Mouse (Mus musculus): ENCODE measurements around the gene Acta1.

Acta1 gene

GRCm38 (mm10) chr8:123894502-123895097 lies at the start of gene Acta1:
TSS of gene Acta1 (minus strand) at chr8:123894751.
- DNase-seq (ENCODE audit: low spot score) = no peak

GRCm38 (mm10) chr8:123929026-123929425 lies 34.5 kb upstream of the Acta1 start:
- DNase-seq (ENCODE audit: low spot score) = no peak

- no peak for DNase-seq (ENCODE audit: low spot score)
Observed at GRCm38 (mm10) chr8:123925671-123926070, 31.1 kb upstream of the Acta1 start.

GRCm38 (mm10) chr8:123924719-123925118 lies 30.2 kb upstream of the Acta1 start:
- peak; percentile 63 for DNase-seq (ENCODE audit: low spot score)

GRCm38 (mm10) chr8:123914635-123915034 lies 20.1 kb upstream of the Acta1 start:
- no peak for DNase-seq (ENCODE audit: low spot score)

- no peak for DNase-seq (ENCODE audit: low spot score)
Observed at GRCm38 (mm10) chr8:123912265-123912664, 17.7 kb upstream of the Acta1 start.

- no peak for DNase-seq (ENCODE audit: low spot score)
Observed at GRCm38 (mm10) chr8:123907604-123908003, 13.1 kb upstream of the Acta1 start.

GRCm38 (mm10) chr8:123902653-123903052 lies 8.1 kb upstream of the Acta1 start:
- DNase-seq (ENCODE audit: low spot score) = no peak

- no peak for DNase-seq (ENCODE audit: low spot score)
Observed at GRCm38 (mm10) chr8:123899366-123899765, 4.8 kb upstream of the Acta1 start.

- DNase-seq (ENCODE audit: low spot score) = no peak
Observed at GRCm38 (mm10) chr8:123898576-123898975, 4.0 kb upstream of the Acta1 start.

- no peak for DNase-seq (ENCODE audit: low spot score)
Observed at GRCm38 (mm10) chr8:123896774-123897173, 2.2 kb upstream of the Acta1 start.

GRCm38 (mm10) chr8:123896366-123896761 lies 1.8 kb upstream of the Acta1 start:
- no peak for DNase-seq (ENCODE audit: low spot score)

GRCm38 (mm10) chr8:123895680-123896365 lies 1.3 kb upstream of the Acta1 start:
- no peak for DNase-seq (ENCODE audit: low spot score)

GRCm38 (mm10) chr8:123895230-123895629 lies 679 bp upstream of the Acta1 start:
- no peak for DNase-seq (ENCODE audit: low spot score)

- no peak for DNase-seq (ENCODE audit: low spot score)
Observed at GRCm38 (mm10) chr8:123893413-123893812, 1.1 kb downstream of the Acta1 start.

GRCm38 (mm10) chr8:123892586-123893155 lies 1.9 kb downstream of the Acta1 start:
- DNase-seq (ENCODE audit: low spot score) = no peak

- no peak for DNase-seq (ENCODE audit: low spot score)
Observed at GRCm38 (mm10) chr8:123891883-123892585, 2.5 kb downstream of the Acta1 start.

GRCm38 (mm10) chr8:123891271-123891670 lies 3.3 kb downstream of the Acta1 start:
- no peak for DNase-seq (ENCODE audit: low spot score)

- no peak for DNase-seq (ENCODE audit: low spot score)
Observed at GRCm38 (mm10) chr8:123889797-123890196, 4.8 kb downstream of the Acta1 start.

GRCm38 (mm10) chr8:123887956-123888355 lies 6.6 kb downstream of the Acta1 start:
- no peak for DNase-seq (ENCODE audit: low spot score)

- DNase-seq (ENCODE audit: low spot score) = no peak
Observed at GRCm38 (mm10) chr8:123887163-123887562, 7.4 kb downstream of the Acta1 start.

GRCm38 (mm10) chr8:123884721-123885565 lies 9.6 kb downstream of the Acta1 start:
- DNase-seq (ENCODE audit: low spot score) = no peak

Data from testis, postnatal 14 days (tissue).